Mouse (Mus musculus): ENCODE measurements around the gene Gm28047. TPM values are rescaled to one million over a fixed set of nuclear protein-coding genes. Genes with fewer than 3 reads are reported as not detected.

The Gm28047 gene
- polyA plus RNA-seq, 1 experiment from 2014 or later = not detected

DNA sequence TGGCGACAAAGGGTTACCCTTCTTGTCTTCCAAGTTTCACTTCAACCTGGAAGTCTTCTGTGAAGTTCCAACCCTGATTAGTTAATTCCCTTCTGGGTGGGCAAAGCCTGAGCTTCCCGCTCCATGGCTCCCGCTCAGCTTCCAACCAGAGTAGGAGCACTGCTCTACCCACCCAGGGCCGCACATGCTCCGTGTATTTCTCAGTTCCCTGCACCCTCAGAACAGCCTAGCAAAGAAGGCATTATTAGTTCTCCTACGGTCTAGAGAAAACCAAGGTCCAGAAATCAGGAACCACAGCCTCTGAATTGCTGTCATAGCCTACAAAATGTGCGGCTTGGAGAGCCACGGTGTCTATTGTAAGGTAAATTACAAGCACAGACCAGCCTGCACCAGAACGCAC lies 114.8 kb downstream of the Gm28047 start:
- H3K9me3 ChIP-seq (replicated peaks; ENCODE audit: control insufficient read depth, low read length) = no peaks in the 10 kb centered on the region
- 6% methylated on average over 9 of the region's 9 CpGs for WGBS
- no peaks in the 10 kb centered on the region for H3K27me3 ChIP-seq (ENCODE audit: control insufficient read depth, insufficient read depth, low read length)
- H3K36me3 ChIP-seq (ENCODE audit: control insufficient read depth, insufficient read depth) = no peaks in the 10 kb centered on the region
- peaks cover 22% of the 10 kb centered on the region for H3K4me1 ChIP-seq (ENCODE audit: control insufficient read depth, insufficient read depth, low read length)
- peak overlapping the region; percentile 60 for H3K4me3 ChIP-seq (ENCODE audit: low read length)
- peak; percentile 39; the same call in 1 of the 2 replicates for ATAC-seq (replicated peaks; ENCODE audit: extremely low read depth, insufficient read depth, low FRiP score)
- H3K27ac ChIP-seq (ENCODE audit: low read length) = peak overlapping the region; percentile 84
- H3K9ac ChIP-seq (ENCODE audit: low read length) = peak overlapping the region; percentile 72
- H3K4me2 ChIP-seq (ENCODE audit: low read depth, low read length) = peak overlapping the region; percentile 81

DNA sequence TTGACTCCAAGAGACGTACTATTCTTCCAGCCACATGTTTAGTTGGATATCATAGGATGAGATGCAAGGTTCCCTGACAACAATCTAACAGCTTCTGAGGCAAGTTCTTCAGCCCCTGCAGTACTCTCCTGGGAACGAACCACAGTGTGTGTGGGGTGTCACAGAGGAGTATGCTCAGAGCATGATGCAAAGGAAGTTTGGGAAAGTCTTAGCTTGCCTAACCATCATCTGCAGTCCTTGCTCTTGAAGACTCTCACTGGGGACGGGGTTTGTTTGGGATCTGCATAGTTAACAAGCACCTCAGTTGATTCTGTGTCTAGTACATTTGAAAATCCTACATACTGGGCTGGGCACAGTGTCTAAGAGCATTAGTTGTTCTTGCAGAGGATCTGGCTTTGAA lies 116.5 kb downstream of the Gm28047 start:
- Histone ChIP-seq H3K4me3 (ENCODE audit: low read length) (no peak overlapping the region), H3K9me3 (replicated peaks; ENCODE audit: control insufficient read depth, low read length) (no peaks in the 10 kb centered on the region), H3K4me2 (ENCODE audit: low read depth, low read length) (no peak overlapping the region), H3K27ac (ENCODE audit: low read length) (no peak overlapping the region), H3K9ac (ENCODE audit: low read length) (no peak overlapping the region), H3K36me3 (ENCODE audit: control insufficient read depth, insufficient read depth) (peaks cover 14% of the 10 kb centered on the region), H3K27me3 (ENCODE audit: control insufficient read depth, insufficient read depth, low read length) (no peaks in the 10 kb centered on the region), H3K4me1 (ENCODE audit: control insufficient read depth, insufficient read depth, low read length) (peaks cover 22% of the 10 kb centered on the region)
- WGBS = 82% methylated on average over 3 of the region's 3 CpGs
- ATAC-seq (replicated peaks; ENCODE audit: extremely low read depth, insufficient read depth, low FRiP score) = no peak

DNA sequence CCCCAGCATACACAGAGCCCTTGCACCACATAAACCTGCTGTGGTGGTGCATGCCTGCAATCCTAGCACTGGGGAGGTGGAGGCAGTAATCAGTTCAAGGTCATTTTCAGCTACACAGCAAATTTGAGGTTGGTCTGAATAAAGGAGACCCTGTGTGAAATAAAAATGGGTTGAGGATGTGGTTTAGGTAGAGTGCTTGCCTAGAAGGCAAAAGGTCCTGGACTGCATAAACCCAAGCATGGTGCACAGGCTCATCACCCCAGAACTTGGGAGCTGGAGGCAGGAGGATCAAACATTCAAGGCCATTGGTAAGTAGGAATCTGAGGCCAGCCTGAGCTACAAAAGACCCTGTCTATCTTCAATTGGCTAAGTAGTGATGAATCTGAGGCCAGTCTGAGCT lies 117.3 kb downstream of the Gm28047 start:
- no peak overlapping the region for H3K4me3 ChIP-seq (ENCODE audit: low read length)
- H3K9me3 ChIP-seq (replicated peaks; ENCODE audit: control insufficient read depth, low read length) = no peaks in the 10 kb centered on the region
- no peak for ATAC-seq (replicated peaks; ENCODE audit: extremely low read depth, insufficient read depth, low FRiP score)
- H3K9ac ChIP-seq (ENCODE audit: low read length) = no peak overlapping the region
- H3K4me2 ChIP-seq (ENCODE audit: low read depth, low read length) = no peak overlapping the region
- H3K4me1 ChIP-seq (ENCODE audit: control insufficient read depth, insufficient read depth, low read length) = peaks cover 22% of the 10 kb centered on the region
- H3K36me3 ChIP-seq (ENCODE audit: control insufficient read depth, insufficient read depth) = peaks cover 18% of the 10 kb centered on the region
- H3K27me3 ChIP-seq (ENCODE audit: control insufficient read depth, insufficient read depth, low read length) = no peaks in the 10 kb centered on the region
- no peak overlapping the region for H3K27ac ChIP-seq (ENCODE audit: low read length)

DNA sequence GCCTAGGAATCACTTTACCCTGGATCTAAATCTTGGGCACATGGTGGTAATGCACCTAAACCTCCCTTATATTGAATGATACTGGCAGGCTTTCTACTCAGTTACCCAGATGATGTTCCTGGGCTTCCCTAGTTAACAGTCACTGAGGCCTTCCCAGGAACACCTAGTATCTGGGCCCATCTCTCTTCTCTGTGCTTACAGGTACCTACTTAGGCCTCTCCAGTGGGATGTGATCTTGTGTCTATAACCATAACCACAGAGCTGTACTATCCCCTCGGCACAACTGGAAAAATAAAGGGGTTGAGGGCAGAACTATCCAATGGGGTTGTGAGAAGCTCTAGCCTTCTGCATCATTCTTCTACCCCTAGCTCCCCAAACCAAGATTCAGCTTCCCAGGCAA lies 118.0 kb downstream of the Gm28047 start:
- H3K9ac ChIP-seq (ENCODE audit: low read length) = no peak overlapping the region
- H3K4me2 ChIP-seq (ENCODE audit: low read depth, low read length) = no peak overlapping the region
- no peak overlapping the region for H3K4me3 ChIP-seq (ENCODE audit: low read length)
- no peaks in the 10 kb centered on the region for H3K9me3 ChIP-seq (replicated peaks; ENCODE audit: control insufficient read depth, low read length)
- peaks cover 21% of the 10 kb centered on the region for H3K4me1 ChIP-seq (ENCODE audit: control insufficient read depth, insufficient read depth, low read length)
- WGBS = 79% methylated on average over 1 of the region's 1 CpGs
- H3K27ac ChIP-seq (ENCODE audit: low read length) = no peak overlapping the region
- no peaks in the 10 kb centered on the region for H3K27me3 ChIP-seq (ENCODE audit: control insufficient read depth, insufficient read depth, low read length)
- ATAC-seq (replicated peaks; ENCODE audit: extremely low read depth, insufficient read depth, low FRiP score) = no peak
- peaks cover 23% of the 10 kb centered on the region for H3K36me3 ChIP-seq (ENCODE audit: control insufficient read depth, insufficient read depth)

DNA sequence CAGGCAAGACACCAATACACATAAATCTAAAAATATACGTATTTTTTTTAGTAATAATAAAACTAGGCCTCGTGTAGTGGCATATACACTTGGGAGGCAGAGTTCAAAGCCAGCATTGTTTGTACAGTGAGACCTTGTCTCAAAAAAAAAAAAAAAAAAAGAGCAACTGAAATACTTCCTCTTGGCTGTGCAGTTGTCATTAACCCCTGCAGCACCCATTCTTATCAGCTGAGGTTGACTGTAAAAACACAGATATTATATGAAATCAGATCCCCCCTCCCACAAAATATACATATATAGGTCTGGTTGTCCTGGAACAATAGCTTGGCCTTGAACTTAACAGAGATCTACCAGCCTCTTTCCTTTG lies 118.4 kb downstream of the Gm28047 start:
- H3K9me3 ChIP-seq (replicated peaks; ENCODE audit: control insufficient read depth, low read length) = no peaks in the 10 kb centered on the region
- no peak overlapping the region for H3K4me3 ChIP-seq (ENCODE audit: low read length)
- H3K36me3 ChIP-seq (ENCODE audit: control insufficient read depth, insufficient read depth) = peaks cover 27% of the 10 kb centered on the region
- peaks cover 20% of the 10 kb centered on the region for H3K4me1 ChIP-seq (ENCODE audit: control insufficient read depth, insufficient read depth, low read length)
- H3K4me2 ChIP-seq (ENCODE audit: low read depth, low read length) = no peak overlapping the region
- no peak for ATAC-seq (replicated peaks; ENCODE audit: extremely low read depth, insufficient read depth, low FRiP score)
- 36% methylated on average over 2 of the region's 2 CpGs for WGBS
- H3K9ac ChIP-seq (ENCODE audit: low read length) = no peak overlapping the region
- H3K27ac ChIP-seq (ENCODE audit: low read length) = no peak overlapping the region
- no peaks in the 10 kb centered on the region for H3K27me3 ChIP-seq (ENCODE audit: control insufficient read depth, insufficient read depth, low read length)

DNA sequence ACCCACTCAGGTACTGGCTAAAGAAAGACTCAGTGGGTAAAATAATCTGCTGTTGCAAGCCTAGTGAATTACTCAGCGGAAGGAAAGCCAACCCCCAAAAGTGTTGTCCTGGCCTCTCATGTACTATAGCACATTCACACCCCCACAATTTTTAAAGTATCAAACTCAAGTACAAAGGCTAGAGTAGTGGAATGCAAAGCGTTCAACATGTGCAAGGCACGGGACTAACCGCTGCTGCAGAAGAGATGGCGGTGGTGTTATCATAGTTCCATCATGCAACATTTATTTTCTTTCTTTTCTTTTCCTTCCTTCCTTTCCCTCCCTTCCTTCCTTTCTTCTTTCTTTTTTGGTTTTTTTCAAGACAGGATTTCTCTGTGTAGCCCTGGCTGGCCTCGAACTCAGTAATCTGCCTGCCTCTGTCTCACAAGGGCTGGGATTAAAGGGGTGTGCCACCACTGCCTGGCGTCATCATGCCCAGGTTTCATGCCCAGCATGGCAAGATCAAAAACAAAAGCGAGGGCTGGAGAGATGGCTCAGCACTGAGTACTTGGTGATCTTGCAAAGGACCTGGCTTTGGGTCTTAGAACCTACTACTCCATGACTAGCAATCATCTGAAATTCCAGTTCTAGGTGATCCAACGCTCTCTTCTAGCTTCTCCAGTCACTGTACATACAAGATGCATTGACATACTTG lies 119.0 kb downstream of the Gm28047 start:
- WGBS = 68% methylated on average over 9 of the region's 9 CpGs
- Histone ChIP-seq H3K27ac (ENCODE audit: low read length) (no peak overlapping the region), H3K4me2 (ENCODE audit: low read depth, low read length) (no peak overlapping the region), H3K4me3 (ENCODE audit: low read length) (no peak overlapping the region), H3K27me3 (ENCODE audit: control insufficient read depth, insufficient read depth, low read length) (no peaks in the 10 kb centered on the region), H3K9me3 (replicated peaks; ENCODE audit: control insufficient read depth, low read length) (no peaks in the 10 kb centered on the region), H3K9ac (ENCODE audit: low read length) (no peak overlapping the region), H3K36me3 (ENCODE audit: control insufficient read depth, insufficient read depth) (peaks cover 33% of the 10 kb centered on the region), H3K4me1 (ENCODE audit: control insufficient read depth, insufficient read depth, low read length) (peaks cover 18% of the 10 kb centered on the region)
- ATAC-seq (replicated peaks; ENCODE audit: extremely low read depth, insufficient read depth, low FRiP score) = no peak

DNA sequence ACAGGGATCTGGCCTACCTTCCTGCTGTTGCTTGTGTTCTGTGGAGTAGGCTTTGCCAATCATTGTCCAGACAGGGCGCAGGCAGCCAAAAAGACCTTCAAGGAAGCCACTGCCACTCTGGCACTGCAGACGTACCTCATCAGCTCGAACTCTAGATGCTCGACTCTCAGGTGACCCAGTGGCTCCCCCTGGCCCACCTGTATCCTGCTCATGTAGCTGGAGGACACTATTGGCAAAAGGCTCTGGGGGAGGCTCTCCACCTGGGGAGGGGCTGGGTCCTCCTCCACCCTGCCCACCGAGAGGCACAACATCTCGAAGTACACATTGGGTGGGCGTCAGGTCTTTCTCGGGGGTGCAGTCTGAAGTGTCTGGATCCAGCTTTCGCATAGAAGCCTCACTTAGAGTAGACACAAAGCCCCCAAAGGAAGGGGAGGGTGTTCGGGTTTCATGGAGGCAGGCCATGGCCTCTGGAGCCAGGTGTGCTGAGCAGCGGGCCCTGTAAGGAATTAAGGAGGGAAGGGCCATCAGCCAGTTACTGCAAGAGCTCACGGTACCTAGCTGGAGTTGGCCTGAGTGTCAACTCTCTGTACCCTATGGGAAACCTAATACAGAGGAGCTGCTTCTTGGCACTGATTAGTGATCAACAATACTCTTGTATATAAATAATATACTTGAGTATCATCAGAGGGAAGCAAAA lies 119.6 kb downstream of the Gm28047 start:
- Histone ChIP-seq H3K9me3 (replicated peaks; ENCODE audit: control insufficient read depth, low read length) (no peaks in the 10 kb centered on the region), H3K9ac (ENCODE audit: low read length) (no peak overlapping the region), H3K4me1 (ENCODE audit: control insufficient read depth, insufficient read depth, low read length) (peaks cover 16% of the 10 kb centered on the region), H3K27ac (ENCODE audit: low read length) (no peak overlapping the region), H3K27me3 (ENCODE audit: control insufficient read depth, insufficient read depth, low read length) (no peaks in the 10 kb centered on the region), H3K4me3 (ENCODE audit: low read length) (no peak overlapping the region), H3K4me2 (ENCODE audit: low read depth, low read length) (no peak overlapping the region), H3K36me3 (ENCODE audit: control insufficient read depth, insufficient read depth) (peaks cover 40% of the 10 kb centered on the region)
- no peak for ATAC-seq (replicated peaks; ENCODE audit: extremely low read depth, insufficient read depth, low FRiP score)
- WGBS = 63% methylated on average over 12 of the region's 12 CpGs

DNA sequence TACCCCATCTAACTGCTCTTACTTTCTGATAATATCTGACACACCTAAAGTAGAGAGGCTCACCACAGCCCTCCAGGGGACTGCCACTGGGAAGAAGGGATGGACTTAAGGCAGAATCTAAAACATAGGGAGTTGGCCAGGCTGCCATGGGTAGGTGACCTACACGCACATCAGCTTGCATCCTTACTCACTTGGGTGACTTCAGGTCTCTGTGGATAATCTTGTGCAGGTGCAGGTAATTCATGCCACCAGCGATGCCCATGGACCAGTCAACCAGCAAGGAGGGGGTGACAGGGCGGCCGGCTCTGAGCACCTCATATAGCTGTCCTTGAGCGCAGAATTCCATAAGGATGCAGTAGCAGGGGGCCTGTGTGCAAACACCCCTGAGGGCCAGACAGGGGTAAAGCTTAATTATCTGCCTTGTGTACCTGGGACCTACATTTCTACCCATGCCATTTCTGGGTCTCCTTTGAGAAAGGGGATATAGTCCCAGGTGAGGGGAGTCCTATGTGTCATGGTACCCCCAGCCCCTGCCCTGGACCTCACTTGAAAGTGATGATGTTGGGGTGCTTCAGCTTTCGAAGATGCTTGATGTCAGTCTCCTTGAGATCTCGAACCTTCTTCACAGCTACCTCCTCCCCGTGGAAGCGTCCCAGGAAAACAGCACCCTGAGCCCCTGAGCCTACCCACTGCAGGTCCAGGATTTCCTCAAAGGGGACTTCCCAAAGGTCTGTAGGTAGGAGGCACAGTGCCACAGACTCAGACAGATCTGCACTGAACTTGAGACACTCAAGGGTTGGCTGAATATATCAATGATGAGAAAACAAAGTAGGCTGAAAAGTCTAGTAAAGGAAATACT lies 120.7 kb downstream of the Gm28047 start:
- Histone ChIP-seq H3K9ac (ENCODE audit: low read length) (no peak overlapping the region), H3K9me3 (replicated peaks; ENCODE audit: control insufficient read depth, low read length) (no peaks in the 10 kb centered on the region), H3K4me1 (ENCODE audit: control insufficient read depth, insufficient read depth, low read length) (peaks cover 5% of the 10 kb centered on the region), H3K27me3 (ENCODE audit: control insufficient read depth, insufficient read depth, low read length) (no peaks in the 10 kb centered on the region), H3K36me3 (ENCODE audit: control insufficient read depth, insufficient read depth) (peaks cover 50% of the 10 kb centered on the region), H3K4me3 (ENCODE audit: low read length) (no peak overlapping the region), H3K27ac (ENCODE audit: low read length) (no peak overlapping the region), H3K4me2 (ENCODE audit: low read depth, low read length) (no peak overlapping the region)
- no peak for ATAC-seq (replicated peaks; ENCODE audit: extremely low read depth, insufficient read depth, low FRiP score)
- 86% methylated on average over 9 of the region's 9 CpGs for WGBS

DNA sequence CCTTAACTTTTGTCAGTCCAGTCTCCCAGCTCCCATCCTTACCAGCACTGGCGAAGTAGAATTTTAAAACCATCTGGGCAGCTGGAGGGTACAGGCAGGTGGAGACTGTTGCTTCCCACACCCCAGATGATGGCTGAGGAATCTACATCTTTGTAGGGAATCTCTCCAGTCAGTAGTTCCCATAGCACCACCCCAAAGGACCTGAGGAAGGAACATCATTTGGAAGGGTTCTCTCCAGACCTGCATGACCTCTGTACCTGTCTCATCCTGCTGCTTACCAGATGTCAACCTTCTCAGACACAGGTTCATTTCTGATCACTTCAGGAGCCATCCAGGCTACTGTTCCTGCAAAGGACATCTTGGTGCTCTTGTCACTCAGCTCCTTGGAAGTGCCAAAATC lies 121.4 kb downstream of the Gm28047 start, which contains the start of gene Gm10337:
Gm10337 (plus strand) TSS at position 276 of the 400 bp plus-strand sequence.
- Histone ChIP-seq H3K4me1 (ENCODE audit: control insufficient read depth, insufficient read depth, low read length) (0 out of 2 replicates have a peak, but pooled peaks cover 4% of the 10 kb centered on the region), H3K4me3 (ENCODE audit: low read length) (no peak within 1 kb of the TSS), H3K27me3 (ENCODE audit: control insufficient read depth, insufficient read depth, low read length) (no peaks in the 10 kb centered on the region), H3K4me2 (ENCODE audit: low read depth, low read length) (no peak within 1 kb of the TSS), H3K9me3 (replicated peaks; ENCODE audit: control insufficient read depth, low read length) (no peaks in the 10 kb centered on the region), H3K27ac (ENCODE audit: low read length) (no peak within 1 kb of the TSS), H3K9ac (ENCODE audit: low read length) (no peak within 1 kb of the TSS), H3K36me3 (ENCODE audit: control insufficient read depth, insufficient read depth) (peaks cover 52% of the 10 kb centered on the region)
- 100% methylated on average over 1 of the region's 1 CpGs for WGBS
- ATAC-seq (replicated peaks; ENCODE audit: extremely low read depth, insufficient read depth, low FRiP score) = no peak

All from heart, embryonic 16.5 days (tissue).